Mouse (Mus musculus) adrenal gland, postnatal 10 days (tissue): ENCODE measurements around the gene Lrit3. TPM values are rescaled to one million over a fixed set of nuclear protein-coding genes. Genes with fewer than 3 reads are reported as not detected.

Source experiments
- DNase-seq: peaks from one replicate; pipeline ENCODE4 v3.0.0; 2021; ENCODE audit warnings: mixed read lengths
- long read RNA-seq, 2 experiments: library from polyadenylated mRNA; stranded (forward); transcript quantifications; one replicate each; pipeline ENCODE4 v2.0.0; 2021
- total RNA-seq, 2 experiments: library from RNA; stranded (reverse); gene quantifications; 2 replicates each; pipeline ENCODE4 v1.2.3; 2021

The Lrit3 gene
- total RNA-seq = not detected
- long read RNA-seq, experiment 1 = 0 reads
- long read RNA-seq, experiment 2 = 0 reads

DNA sequence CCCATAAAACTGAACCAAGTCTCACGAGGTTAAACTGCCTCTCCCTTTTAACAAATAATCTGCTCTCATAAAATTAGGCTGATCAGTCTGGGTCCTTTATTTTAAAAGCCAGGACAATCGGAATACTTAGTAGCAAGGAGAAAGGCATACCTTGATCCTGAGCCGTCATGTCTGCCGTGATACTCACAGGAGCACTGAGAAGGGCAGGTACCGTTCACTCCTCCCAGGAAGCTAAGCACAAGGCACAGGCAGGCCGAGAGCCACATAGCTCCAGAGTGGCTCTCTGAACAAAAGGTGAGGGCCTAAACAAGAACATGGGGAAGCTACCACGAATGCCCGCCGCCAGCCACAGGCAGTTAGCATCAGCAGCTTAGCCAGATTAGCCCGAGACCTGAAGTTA lies at the start of gene Lrit3:
TSS of gene Lrit3 (minus strand) at position 266 of the 400 bp plus-strand sequence.
- DNase-seq = no peak

DNA sequence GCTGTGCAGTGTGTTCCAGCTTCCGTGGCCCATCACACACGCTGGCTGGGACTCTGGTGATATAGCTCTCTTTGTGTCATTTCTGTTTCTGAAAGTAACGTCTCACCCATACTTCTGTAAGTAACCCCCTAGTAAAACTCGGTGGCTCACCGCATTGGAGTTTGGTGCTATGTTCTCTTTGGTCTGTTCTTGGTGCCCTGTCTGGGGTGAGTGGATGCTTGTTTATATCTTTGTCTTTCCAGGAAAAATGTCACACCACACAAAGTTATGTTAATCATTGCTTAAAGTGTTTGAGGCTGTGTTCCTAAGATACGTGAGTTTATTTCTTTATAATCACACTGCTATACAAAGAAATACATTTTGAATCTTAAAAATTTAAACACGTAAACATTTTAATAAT lies 43.0 kb upstream of the Lrit3 start:
- DNase-seq = no peak

GRCm38 (mm10) chr3:129845868-129846267 lies 42.0 kb upstream of the Lrit3 start:
- no peak for DNase-seq

GRCm38 (mm10) chr3:129838017-129838416 lies 34.2 kb upstream of the Lrit3 start:
- no peak for DNase-seq

- DNase-seq = no peak
Measured at GRCm38 (mm10) chr3:129836965-129837364, 33.1 kb upstream of the Lrit3 start.

GRCm38 (mm10) chr3:129836051-129836697 lies 32.3 kb upstream of the Lrit3 start:
- no peak for DNase-seq

GRCm38 (mm10) chr3:129835388-129835934 lies 31.6 kb upstream of the Lrit3 start, which contains the start of gene Cfi:
Gene Cfi, plus strand, starts transcription at chr3:129835884.
- no peak for DNase-seq

DNA sequence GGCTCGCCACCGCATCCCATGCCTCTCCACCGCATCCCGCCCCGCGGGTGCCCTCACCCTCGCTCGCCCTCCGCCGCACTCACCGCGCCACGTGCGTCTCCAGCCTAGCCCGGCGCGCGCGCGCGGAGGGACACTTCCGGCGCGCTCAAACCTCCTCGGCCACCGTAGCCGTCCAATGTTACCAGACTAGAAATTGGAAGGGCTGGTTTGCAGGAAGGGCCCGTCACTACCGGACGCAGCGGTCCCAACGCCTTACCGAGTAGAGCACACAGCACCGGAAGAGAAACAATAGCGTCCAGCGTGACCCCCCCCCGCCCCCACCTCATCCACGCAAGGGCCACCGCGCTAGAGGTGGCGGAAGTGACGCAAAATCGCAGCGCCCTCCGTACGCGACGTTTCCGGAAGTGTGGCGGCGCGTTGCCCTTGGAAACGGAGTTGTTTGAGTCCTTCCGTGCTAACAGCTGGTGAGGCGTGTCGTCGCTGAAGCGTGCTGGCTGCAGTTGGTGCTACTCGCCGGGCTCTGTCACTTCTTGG lies 27.3 kb upstream of the Lrit3 start, which contains the start of gene Gar1:
TSS of gene Gar1 (minus strand) at position 362 of the 534 bp plus-strand sequence.
- DNase-seq = peak; percentile 96

GRCm38 (mm10) chr3:129830626-129831025 lies 26.8 kb upstream of the Lrit3 start:
- peak; percentile 50 for DNase-seq

DNA sequence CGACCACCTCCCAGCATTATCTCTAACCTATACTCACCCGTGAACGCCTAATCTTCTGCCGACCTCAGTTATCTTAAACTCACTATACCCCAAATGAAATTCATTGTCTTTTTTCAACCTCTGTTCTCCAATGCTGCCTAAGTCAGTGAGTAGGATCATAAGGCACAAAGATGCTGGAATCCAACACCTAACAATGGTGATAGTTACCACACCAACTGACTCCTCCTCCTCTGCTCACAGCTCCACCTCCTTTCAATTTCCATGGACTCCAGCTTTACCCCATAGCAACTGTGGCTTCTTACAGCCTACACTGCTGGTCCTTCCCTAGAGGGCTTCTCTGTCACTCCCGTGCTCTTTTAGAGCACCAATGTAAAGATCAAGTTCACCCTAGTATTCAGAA lies 23.9 kb upstream of the Lrit3 start:
- DNase-seq = no peak

DNA sequence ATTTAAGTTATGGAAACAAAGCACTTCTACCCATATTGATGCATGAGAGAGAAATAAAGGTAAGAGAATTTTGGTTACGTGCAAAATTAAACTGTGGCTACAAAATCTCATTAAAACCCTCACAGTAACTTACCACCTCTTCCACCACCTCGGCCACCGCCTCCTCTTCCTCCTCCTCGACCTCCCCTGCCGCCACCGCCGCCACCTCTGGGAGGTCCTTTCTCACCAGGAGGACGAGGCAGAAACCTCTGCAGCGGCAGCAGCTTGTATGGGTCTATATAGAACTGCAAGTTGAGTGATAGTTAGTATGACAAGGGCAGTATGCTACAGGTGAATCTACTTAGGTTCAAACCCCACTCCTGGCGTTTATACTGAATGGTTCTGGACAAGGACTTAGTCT lies 22.9 kb upstream of the Lrit3 start:
- DNase-seq = no peak

DNA sequence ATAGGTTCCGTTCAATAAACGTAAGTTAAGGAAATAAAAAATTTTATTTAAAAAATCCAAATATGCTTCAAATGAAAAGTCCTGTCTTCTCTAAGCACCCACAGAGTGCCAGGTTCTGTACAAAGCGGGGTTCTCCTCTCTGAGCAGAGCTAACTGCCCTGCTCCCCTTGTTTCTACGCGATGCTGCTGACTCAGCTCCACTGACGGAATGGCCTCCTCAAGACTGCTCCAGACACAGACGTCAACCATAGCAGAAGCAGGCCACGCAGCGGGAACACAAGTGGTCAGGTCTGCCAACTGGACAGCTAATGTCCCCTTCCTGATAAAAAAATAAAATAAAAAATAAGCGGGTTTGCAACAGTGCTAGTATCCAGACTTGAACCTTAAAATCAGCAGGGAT lies 21.1 kb upstream of the Lrit3 start:
- DNase-seq = no peak

DNA sequence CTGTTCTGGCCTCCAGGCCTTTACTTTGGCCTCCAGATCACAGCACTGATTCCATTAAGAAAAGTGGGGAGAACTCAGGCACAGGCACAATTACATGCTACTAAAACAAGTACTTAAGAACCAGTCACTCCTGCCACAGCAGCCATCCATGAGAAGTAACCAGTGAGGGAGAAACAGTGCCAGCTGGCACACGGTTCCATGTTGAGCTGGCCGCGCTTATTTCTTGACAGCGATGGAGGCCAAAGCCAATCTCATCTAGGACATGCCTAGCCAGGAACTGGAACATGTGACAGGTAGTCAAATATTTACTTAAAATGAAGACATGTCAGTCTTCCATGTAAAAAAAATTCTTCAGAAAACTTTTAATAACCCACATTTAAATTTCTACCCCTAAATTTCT lies 20.3 kb upstream of the Lrit3 start:
- peak; percentile 62 for DNase-seq

DNA sequence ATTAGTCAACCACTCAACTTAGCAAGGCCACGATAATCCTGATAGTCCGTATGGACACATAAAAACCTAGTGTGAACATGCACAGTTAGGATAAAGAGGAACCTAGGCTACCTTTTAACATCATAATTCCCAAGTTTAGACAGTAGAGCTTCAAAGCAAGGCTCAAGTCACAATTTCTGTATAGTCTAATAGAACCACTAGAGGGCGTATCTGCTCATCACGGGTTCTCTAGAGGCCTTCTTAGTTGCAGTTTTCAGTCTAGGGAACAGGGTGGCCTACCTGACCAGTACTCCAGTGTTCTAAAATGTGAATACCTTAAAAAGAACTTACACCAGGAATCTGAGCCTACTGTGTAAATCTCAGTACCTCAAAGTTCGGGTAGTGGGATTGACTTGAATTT lies 19.5 kb upstream of the Lrit3 start:
- DNase-seq = no peak

DNA sequence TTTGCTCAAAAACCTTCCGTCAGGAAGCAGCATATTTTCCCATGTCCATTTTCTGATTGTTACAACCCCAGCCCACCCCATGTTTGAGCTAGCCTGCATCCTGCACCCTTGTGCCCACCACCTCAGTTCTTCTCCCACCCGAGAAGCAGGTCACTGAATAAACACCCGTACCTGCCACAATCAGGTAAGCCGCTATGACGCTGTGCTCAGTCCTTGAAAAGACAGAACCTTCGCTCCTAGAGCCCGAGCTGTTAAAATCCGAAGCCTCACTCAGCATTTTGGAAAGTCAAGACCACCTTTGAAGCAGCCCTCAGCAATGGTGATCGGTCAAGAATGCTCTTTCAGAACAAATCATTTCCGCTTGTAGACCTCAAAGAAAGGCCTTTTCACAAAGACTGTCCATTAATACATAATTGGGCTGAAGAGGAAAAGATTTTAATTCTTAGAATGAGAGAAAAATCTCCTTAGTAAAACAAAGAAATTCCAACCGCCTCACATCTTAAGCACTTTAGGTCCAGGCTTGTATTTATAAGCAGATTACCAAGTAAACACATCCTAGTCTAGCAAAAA lies 18.5 kb upstream of the Lrit3 start, which contains the start of gene Rrh:
TSS of gene Rrh (minus strand) at position 382 of the 570 bp plus-strand sequence.
- DNase-seq = no peak

- DNase-seq = peak; percentile 61
Measured at GRCm38 (mm10) chr3:129821736-129822135, 17.9 kb upstream of the Lrit3 start.

- DNase-seq = no peak
Measured at GRCm38 (mm10) chr3:129820847-129821246, 17.0 kb upstream of the Lrit3 start.

- DNase-seq = no peak
Measured at GRCm38 (mm10) chr3:129799011-129799410, 4.8 kb downstream of the Lrit3 start.

- DNase-seq = no peak
Measured at GRCm38 (mm10) chr3:129798551-129798950, 5.3 kb downstream of the Lrit3 start.

DNA sequence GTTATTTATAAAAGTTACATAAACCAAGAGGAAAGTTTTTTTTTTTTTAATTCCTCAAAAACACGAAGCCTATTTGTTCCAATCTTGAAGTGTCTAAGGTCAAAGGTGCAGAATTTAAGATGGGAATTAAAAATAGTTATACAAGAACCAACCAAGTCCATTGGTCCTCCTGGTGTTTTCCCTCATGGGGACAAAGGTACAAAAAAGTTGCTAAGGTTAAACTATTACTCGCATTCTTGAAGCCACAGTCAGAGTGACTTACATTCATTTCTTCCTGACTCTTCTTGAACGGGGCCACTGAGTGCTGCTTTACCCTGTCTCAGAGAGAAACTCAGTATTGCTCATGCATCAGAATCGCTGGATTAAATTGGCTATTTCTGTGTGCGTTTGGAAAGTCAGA lies 6.5 kb downstream of the Lrit3 start:
- no peak for DNase-seq

- DNase-seq = no peak
Measured at GRCm38 (mm10) chr3:129793801-129794200, 10.0 kb downstream of the Lrit3 start.

GRCm38 (mm10) chr3:129782746-129783145 lies 21.1 kb downstream of the Lrit3 start:
- no peak for DNase-seq

- DNase-seq = no peak
Measured at GRCm38 (mm10) chr3:129781435-129781834, 22.4 kb downstream of the Lrit3 start.
